Mouse (Mus musculus): Measurements from ENCODE around the gene Osbpl8. TPM values are rescaled to one million over a fixed set of nuclear protein-coding genes. Genes with fewer than 3 reads are reported as not detected.
A peak's percentile ranks its signal among the peaks of the same experiment; 100 is the strongest.

Gene Osbpl8
- polyA plus RNA-seq, 1 experiment from 2014 or later: 7.6 TPM

- Histone ChIP-seq H3K4me3 (replicated peaks) (no peak overlapping the region), H3K9me3 (replicated peaks) (no peaks in the 10 kb centered on the region), H3K9ac (no peak overlapping the region), H3K4me1 (replicated peaks) (peaks cover 12% of the 10 kb centered on the region; the same call in 1 of the 2 replicates), H3K27me3 (no peaks in the 10 kb centered on the region), H3K4me2 (no peak overlapping the region), H3K36me3 (no peaks in the 10 kb centered on the region), H3K27ac (no peak overlapping the region)
- DNase-seq (no peak), ATAC-seq (ENCODE audit: low read depth) (no peak)
- WGBS (ENCODE audit: insufficient replicate concordance): 46% methylated on average over 7 of the region's 7 CpGs
Measured at GRCm38 (mm10) chr10:111155571-111155970, 9.0 kb upstream of the Osbpl8 start.

- ATAC-seq (ENCODE audit: low read depth): no peak
- Histone ChIP-seq H3K27ac (no peak overlapping the region), H3K27me3 (no peaks in the 10 kb centered on the region), H3K4me3 (replicated peaks) (no peak overlapping the region), H3K9ac (no peak overlapping the region), H3K4me2 (peak overlapping the region; percentile 30), H3K36me3 (no peaks in the 10 kb centered on the region), H3K9me3 (replicated peaks) (no peaks in the 10 kb centered on the region), H3K4me1 (replicated peaks) (peaks cover 12% of the 10 kb centered on the region; the same call in 1 of the 2 replicates)
- 67% methylated on average over 29 of the region's 29 CpGs for WGBS (ENCODE audit: insufficient replicate concordance)
- DNase-seq: no peak
Measured at GRCm38 (mm10) chr10:111156394-111157190, 8.0 kb upstream of the Osbpl8 start.

DNA sequence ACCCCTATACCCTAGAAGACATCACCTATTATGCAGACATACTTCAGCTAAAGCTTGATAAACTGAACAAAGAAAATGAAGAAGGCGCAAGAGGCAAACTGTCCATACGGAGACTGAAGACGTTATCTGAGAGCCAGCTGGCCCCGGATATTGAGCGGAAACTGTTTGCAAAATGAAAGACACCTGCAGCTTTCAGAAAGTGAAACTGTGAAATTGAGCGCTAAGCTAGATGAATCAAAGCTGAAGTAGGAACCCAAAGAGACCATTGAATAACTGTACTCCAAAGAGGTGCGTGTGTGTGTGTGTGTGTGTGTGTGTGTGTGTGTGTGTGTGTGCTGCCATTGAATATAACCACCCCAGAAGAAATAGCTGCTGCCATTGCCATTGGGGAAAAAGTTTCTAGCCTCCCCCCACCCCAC, 7.3 kb upstream of the Osbpl8 start:
- WGBS (ENCODE audit: insufficient replicate concordance): 83% methylated on average over 7 of the region's 7 CpGs
- H3K4me2 ChIP-seq: no peak overlapping the region

DNA sequence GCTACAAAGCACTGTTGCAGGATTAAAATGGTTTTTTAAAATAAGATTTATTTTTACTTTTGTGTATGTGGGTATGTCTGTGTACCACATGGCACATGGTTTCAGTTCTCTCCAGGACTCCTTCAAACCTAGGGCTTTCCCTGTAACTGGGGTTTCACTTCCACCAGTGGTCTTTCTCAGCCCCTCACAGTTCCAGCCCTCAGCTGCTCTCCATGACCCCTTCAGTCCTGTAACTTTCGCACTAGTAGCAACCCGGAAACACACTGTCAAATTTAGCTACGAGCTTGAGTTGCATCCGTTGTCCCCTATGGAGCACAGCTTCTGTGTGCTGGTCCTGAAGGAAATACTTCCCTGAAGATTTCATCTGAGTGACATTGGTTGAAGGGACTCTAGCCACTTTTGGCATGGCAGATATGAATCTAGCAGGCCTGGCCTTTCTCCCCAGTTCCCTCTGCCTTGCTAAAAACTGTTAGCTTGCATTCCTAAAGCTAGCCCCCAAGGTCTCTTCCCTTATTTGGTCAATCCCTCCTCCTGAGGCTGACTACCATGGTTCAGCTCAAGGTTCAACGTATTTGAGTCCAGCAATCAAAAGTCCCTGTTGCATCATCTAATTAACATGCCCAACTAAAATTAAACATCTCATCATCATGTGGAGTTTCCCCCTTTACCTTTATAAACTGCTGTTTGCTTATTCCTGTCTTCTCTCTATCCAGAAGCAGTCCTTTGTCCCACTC, 4.6 kb upstream of the Osbpl8 start:
- H3K4me3 ChIP-seq (replicated peaks): no peak overlapping the region
- H3K27me3 ChIP-seq: no peaks in the 10 kb centered on the region
- no peak overlapping the region for H3K27ac ChIP-seq
- H3K4me2 ChIP-seq: no peak overlapping the region
- DNase-seq (no peak), ATAC-seq (ENCODE audit: low read depth) (no peak)
- H3K9ac ChIP-seq: no peak overlapping the region
- H3K36me3 ChIP-seq: no peaks in the 10 kb centered on the region
- 62% methylated on average over 5 of the region's 5 CpGs for WGBS (ENCODE audit: insufficient replicate concordance)
- H3K9me3 ChIP-seq (replicated peaks): no peaks in the 10 kb centered on the region
- peaks cover 36% of the 10 kb centered on the region for H3K4me1 ChIP-seq (replicated peaks)

More for the DNA sequence above, 7.3 kb upstream of the Osbpl8 start:
- Histone ChIP-seq H3K9me3 (replicated peaks) (no peaks in the 10 kb centered on the region), H3K4me1 (replicated peaks) (peaks cover 17% of the 10 kb centered on the region), H3K4me3 (replicated peaks) (no peak overlapping the region), H3K36me3 (no peaks in the 10 kb centered on the region), H3K9ac (no peak overlapping the region), H3K27ac (no peak overlapping the region), H3K27me3 (no peaks in the 10 kb centered on the region)
- no peak for DNase-seq
- no peak for ATAC-seq (ENCODE audit: low read depth)

- ATAC-seq (ENCODE audit: low read depth) (no peak), DNase-seq (no peak)
- no peaks in the 10 kb centered on the region for H3K36me3 ChIP-seq
- H3K27me3 ChIP-seq: no peaks in the 10 kb centered on the region
- H3K4me1 ChIP-seq (replicated peaks): peaks cover 36% of the 10 kb centered on the region
- no peak overlapping the region for H3K9ac ChIP-seq
- no peak overlapping the region for H3K27ac ChIP-seq
- 79% methylated on average over 3 of the region's 3 CpGs for WGBS (ENCODE audit: insufficient replicate concordance)
- no peak overlapping the region for H3K4me2 ChIP-seq
- no peak overlapping the region for H3K4me3 ChIP-seq (replicated peaks)
- no peaks in the 10 kb centered on the region for H3K9me3 ChIP-seq (replicated peaks)
Measured at GRCm38 (mm10) chr10:111160540-111160939, 4.0 kb upstream of the Osbpl8 start.

DNA sequence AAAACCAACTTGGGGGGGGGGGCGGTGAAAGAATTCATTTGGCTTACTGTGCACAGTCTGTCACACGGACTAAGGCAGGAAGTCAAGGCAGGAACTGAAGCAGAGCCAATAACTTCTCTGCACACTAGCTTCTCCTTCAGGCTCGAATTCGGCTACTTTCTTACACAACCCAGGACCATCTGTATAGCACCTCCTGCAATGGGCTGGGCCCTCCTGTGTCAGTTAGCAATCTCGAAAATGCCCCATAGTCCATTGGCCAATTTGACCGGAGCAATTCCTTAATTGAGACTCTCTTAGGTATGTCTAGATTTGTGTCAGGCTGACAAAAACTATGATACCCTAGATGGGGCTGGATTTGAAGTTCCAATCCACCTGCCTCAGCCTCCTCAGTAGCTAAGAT, 3.2 kb upstream of the Osbpl8 start:
- Histone ChIP-seq H3K4me1 (replicated peaks) (peaks cover 36% of the 10 kb centered on the region), H3K9me3 (replicated peaks) (no peaks in the 10 kb centered on the region), H3K27ac (no peak overlapping the region), H3K4me2 (no peak overlapping the region), H3K9ac (no peak overlapping the region), H3K4me3 (replicated peaks) (no peak overlapping the region), H3K36me3 (no peaks in the 10 kb centered on the region), H3K27me3 (no peaks in the 10 kb centered on the region)
- DNase-seq: no peak
- no peak for ATAC-seq (ENCODE audit: low read depth)
- WGBS (ENCODE audit: insufficient replicate concordance): 68% methylated on average over 6 of the region's 6 CpGs

DNA sequence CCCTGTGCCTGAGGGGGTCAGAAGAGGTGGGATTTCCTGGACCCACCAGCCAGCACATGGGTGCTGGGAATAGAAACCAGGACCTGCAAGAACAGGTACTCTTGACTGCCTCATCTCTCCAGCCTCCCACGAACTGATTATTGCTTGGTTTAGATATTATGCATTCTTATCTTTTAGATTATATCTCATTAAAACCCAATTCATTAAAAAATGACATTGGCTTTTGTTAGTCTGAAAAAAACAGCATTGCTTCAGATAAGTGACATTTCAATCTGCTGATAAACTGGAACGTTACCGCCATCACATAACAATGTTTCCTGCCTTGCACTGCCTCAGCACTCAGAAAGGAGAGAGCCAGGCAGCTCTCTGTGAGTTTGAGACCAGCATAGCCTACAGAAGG, 1.5 kb upstream of the Osbpl8 start:
- no peak overlapping the region; the same call in 1 of the 2 replicates for H3K9ac ChIP-seq
- DNase-seq (no peak), ATAC-seq (ENCODE audit: low read depth) (no peak)
- no peaks in the 10 kb centered on the region for H3K9me3 ChIP-seq (replicated peaks)
- no peak overlapping the region for H3K27ac ChIP-seq
- no peaks in the 10 kb centered on the region for H3K36me3 ChIP-seq
- 34% methylated on average over 3 of the region's 3 CpGs for WGBS (ENCODE audit: insufficient replicate concordance)
- no peak overlapping the region for H3K4me3 ChIP-seq (replicated peaks)
- H3K4me1 ChIP-seq (replicated peaks): peaks cover 44% of the 10 kb centered on the region
- H3K4me2 ChIP-seq: no peak overlapping the region
- no peaks in the 10 kb centered on the region for H3K27me3 ChIP-seq

DNA sequence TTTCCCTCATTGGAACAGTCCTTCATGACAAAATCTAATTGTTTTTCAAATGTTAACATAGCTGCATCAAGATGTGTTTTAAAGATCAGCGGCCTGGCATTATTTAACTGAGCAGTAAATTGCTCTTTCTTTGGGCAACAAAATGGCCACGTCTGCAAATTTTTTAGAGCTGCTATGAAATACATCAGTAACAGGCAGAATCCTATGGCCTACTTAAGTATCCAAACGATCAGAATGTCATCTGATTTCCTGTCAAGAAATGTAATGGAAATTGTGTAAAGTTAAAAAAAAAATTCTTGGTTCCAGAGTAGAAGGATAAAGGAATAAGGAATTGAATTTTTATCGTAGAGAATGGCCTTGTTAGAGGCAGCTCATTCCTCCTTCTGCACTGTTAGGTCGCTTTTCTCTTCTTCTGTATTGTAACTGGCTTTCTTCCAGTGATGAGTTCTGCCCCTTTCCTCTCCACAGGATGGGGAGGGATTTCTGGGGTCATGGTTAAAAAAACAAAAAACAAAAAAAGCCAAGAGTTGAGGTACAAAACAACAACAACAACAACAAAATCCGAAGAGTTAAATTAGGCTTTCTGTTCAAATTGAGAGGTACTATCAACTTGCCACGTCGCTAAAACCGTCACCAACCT, 831 bp upstream of the Osbpl8 start:
- peak overlapping the region; percentile 77 for H3K9ac ChIP-seq

GRCm38 (mm10) chr10:111165219-111165981, 848 bp downstream of the Osbpl8 start:
- Histone ChIP-seq H3K27ac (peak overlapping the region; percentile 95), H3K4me2 (peak overlapping the region; percentile 77), H3K27me3 (no peaks in the 10 kb centered on the region), H3K9me3 (replicated peaks) (no peaks in the 10 kb centered on the region), H3K4me3 (replicated peaks) (peak overlapping the region; percentile 81), H3K9ac (peak overlapping the region; percentile 96), H3K4me1 (replicated peaks) (peaks cover 64% of the 10 kb centered on the region), H3K36me3 (no peaks in the 10 kb centered on the region)
- DNase-seq (peak; percentile 54), ATAC-seq (ENCODE audit: low read depth) (peak; percentile 38)
- WGBS (ENCODE audit: insufficient replicate concordance): under 1% methylated on average over 52 of the region's 52 CpGs

More for the DNA sequence above, 831 bp upstream of the Osbpl8 start:
- Histone ChIP-seq H3K4me1 (replicated peaks) (peaks cover 51% of the 10 kb centered on the region), H3K27me3 (no peaks in the 10 kb centered on the region), H3K27ac (peak overlapping the region; percentile 93), H3K9me3 (replicated peaks) (no peaks in the 10 kb centered on the region), H3K4me3 (replicated peaks) (peak overlapping the region; percentile 81), H3K4me2 (peak overlapping the region; percentile 84), H3K36me3 (no peaks in the 10 kb centered on the region)
- 25% methylated on average over 9 of the region's 9 CpGs for WGBS (ENCODE audit: insufficient replicate concordance)
- ATAC-seq (ENCODE audit: low read depth): no peak
- DNase-seq: no peak

- WGBS (ENCODE audit: insufficient replicate concordance): 57% methylated on average over 4 of the region's 4 CpGs
- no peaks in the 10 kb centered on the region for H3K36me3 ChIP-seq
- H3K4me2 ChIP-seq: peak overlapping the region; percentile 77
- H3K27ac ChIP-seq: peak overlapping the region; percentile 95
- ATAC-seq (ENCODE audit: low read depth) (no peak), DNase-seq (no peak)
- peaks cover 72% of the 10 kb centered on the region for H3K4me1 ChIP-seq (replicated peaks)
- H3K9me3 ChIP-seq (replicated peaks): no peaks in the 10 kb centered on the region
- H3K27me3 ChIP-seq: no peaks in the 10 kb centered on the region
- H3K4me3 ChIP-seq (replicated peaks): peak overlapping the region; percentile 81
- H3K9ac ChIP-seq: peak overlapping the region; percentile 96
Measured at GRCm38 (mm10) chr10:111166057-111166841, 1.7 kb downstream of the Osbpl8 start.
